Mouse (Mus musculus): Measurements from ENCODE around the gene Gpat3. TPM values are rescaled to one million over a fixed set of nuclear protein-coding genes. Genes with fewer than 3 reads are reported as not detected.

Gpat3 gene
- polyA plus RNA-seq, 1 experiment = 28.4 TPM

DNA sequence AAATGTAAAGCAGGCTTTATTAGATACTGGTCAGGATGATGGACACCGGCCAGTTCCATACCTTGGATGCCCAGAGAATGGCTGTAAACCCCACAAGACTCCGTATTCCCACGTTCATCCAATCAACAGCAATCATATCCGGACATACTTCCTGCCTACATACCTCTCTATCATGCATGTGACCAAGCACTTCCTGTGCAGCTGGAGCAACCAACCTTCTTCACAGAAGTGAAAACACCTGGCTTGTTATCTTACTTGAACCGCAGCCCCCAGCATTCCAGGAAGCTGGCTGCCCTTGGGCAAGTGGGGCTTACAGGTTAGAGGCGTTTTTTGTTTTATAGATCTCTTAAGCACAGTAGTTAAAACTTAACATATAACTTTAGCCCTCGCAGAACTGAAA is 22.7 kb upstream of the Gpat3 start:
- Histone ChIP-seq H3K4me3 (ENCODE audit: low read depth, low read length) (no peak overlapping the region), H3K36me3 (ENCODE audit: control insufficient read depth, insufficient read depth, low read length) (peaks cover 1% of the 10 kb centered on the region; the same call in 1 of the 2 replicates), H3K4me1 (ENCODE audit: control insufficient read depth, insufficient read depth, insufficient read length, low read length) (peaks cover 2% of the 10 kb centered on the region), H3K27me3 (ENCODE audit: control insufficient read depth, insufficient read depth, low read length) (no peaks in the 10 kb centered on the region), H3K27ac (ENCODE audit: insufficient read depth, low read depth, low read length) (no peak overlapping the region)
- TF ChIP-seq POLR2A (IDR thresholded peaks at IDR 0.05; ENCODE audit: low read depth, low read length) = no peak
- TF ChIP-seq CTCF (IDR thresholded peaks at IDR 0.05; ENCODE audit: extremely low read depth, insufficient read length, insufficient replicate concordance, low read depth, low read length) = no peak
- WGBS = 70% methylated on average over 7 of the region's 7 CpGs

DNA sequence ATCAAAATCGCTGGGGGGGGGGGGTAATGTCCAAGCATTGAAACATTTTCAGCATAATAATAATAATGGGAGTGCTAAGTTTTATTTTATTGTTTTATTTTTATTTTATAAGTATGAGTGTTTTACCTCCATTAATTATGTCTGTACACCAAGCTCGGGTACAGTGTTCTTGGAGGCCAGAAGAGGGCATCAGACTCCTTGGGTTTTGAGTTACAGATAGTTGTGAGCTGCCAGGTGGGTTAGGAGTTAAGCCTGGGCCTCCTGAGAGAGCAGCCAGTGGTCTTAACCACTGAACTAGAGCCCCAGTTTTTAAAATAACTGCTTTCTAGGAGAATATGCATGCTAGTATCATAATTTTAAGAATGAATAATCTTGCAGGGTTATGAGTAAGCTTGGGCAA is 19.5 kb upstream of the Gpat3 start:
- no peaks in the 10 kb centered on the region for H3K4me1 ChIP-seq (ENCODE audit: control insufficient read depth, insufficient read depth, insufficient read length, low read length)
- H3K27me3 ChIP-seq (ENCODE audit: control insufficient read depth, insufficient read depth, low read length) = no peaks in the 10 kb centered on the region
- TF ChIP-seq CTCF (IDR thresholded peaks at IDR 0.05; ENCODE audit: extremely low read depth, insufficient read length, insufficient replicate concordance, low read depth, low read length) = peak; percentile 48; the same call in 1 of the 2 replicates
- TF ChIP-seq POLR2A (IDR thresholded peaks at IDR 0.05; ENCODE audit: low read depth, low read length) = no peak
- H3K27ac ChIP-seq (ENCODE audit: insufficient read depth, low read depth, low read length) = no peak overlapping the region
- no peaks in the 10 kb centered on the region for H3K36me3 ChIP-seq (ENCODE audit: control insufficient read depth, insufficient read depth, low read length)
- 15% methylated on average over 2 of the region's 2 CpGs for WGBS
- H3K4me3 ChIP-seq (ENCODE audit: low read depth, low read length) = no peak overlapping the region

DNA sequence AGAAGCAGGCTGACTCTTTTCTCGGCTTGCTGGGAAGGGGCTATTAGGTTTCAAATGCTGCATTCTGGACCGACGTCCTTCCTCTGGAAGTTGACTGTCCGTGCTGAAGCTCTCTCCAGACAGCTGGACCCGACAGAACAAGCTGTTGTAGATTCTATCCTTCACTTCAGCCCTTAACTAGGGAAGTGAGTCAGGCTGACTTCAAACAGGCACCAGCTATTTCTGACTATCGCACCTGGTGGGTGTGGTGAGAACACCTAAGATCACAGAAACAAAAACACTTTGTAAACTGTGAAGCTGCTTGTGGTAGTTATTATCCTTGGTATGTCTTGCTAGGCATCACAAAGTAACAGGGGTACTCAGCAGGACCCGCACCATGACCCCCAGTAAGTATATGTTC is 19.0 kb upstream of the Gpat3 start:
- 66% methylated on average over 7 of the region's 7 CpGs for WGBS
- Histone ChIP-seq H3K27me3 (ENCODE audit: control insufficient read depth, insufficient read depth, low read length) (no peaks in the 10 kb centered on the region), H3K27ac (ENCODE audit: insufficient read depth, low read depth, low read length) (no peak overlapping the region), H3K4me3 (ENCODE audit: low read depth, low read length) (no peak overlapping the region), H3K4me1 (ENCODE audit: control insufficient read depth, insufficient read depth, insufficient read length, low read length) (no peaks in the 10 kb centered on the region), H3K36me3 (ENCODE audit: control insufficient read depth, insufficient read depth, low read length) (no peaks in the 10 kb centered on the region)
- TF ChIP-seq POLR2A (IDR thresholded peaks at IDR 0.05; ENCODE audit: low read depth, low read length) (no peak), CTCF (IDR thresholded peaks at IDR 0.05; ENCODE audit: extremely low read depth, insufficient read length, insufficient replicate concordance, low read depth, low read length) (no peak)

DNA sequence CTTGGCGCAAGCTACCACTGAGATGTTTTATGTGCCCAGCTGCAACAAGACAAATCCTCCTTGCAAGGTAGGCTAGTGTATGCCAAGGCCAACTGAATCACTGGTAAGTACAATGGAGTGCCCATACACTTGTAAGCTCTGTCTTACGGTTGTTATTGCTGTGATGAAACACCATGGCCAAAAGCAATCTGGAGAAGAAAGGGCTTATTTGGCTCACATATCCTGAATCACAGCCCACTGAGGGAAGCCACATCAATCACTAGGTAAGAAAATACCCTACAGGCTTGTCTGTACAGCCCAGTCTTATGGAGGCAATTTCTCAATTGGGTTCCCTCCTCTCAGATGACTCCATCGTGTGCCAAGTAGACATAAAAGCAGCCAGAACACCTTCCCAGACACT is 16.8 kb upstream of the Gpat3 start:
- Histone ChIP-seq H3K27ac (ENCODE audit: insufficient read depth, low read depth, low read length) (no peak overlapping the region), H3K4me1 (ENCODE audit: control insufficient read depth, insufficient read depth, insufficient read length, low read length) (no peaks in the 10 kb centered on the region), H3K4me3 (ENCODE audit: low read depth, low read length) (no peak overlapping the region), H3K36me3 (ENCODE audit: control insufficient read depth, insufficient read depth, low read length) (no peaks in the 10 kb centered on the region), H3K27me3 (ENCODE audit: control insufficient read depth, insufficient read depth, low read length) (no peaks in the 10 kb centered on the region)
- 76% methylated on average over 3 of the region's 3 CpGs for WGBS
- TF ChIP-seq CTCF (IDR thresholded peaks at IDR 0.05; ENCODE audit: extremely low read depth, insufficient read length, insufficient replicate concordance, low read depth, low read length) = no peak
- no peak for TF ChIP-seq POLR2A (IDR thresholded peaks at IDR 0.05; ENCODE audit: low read depth, low read length)

DNA sequence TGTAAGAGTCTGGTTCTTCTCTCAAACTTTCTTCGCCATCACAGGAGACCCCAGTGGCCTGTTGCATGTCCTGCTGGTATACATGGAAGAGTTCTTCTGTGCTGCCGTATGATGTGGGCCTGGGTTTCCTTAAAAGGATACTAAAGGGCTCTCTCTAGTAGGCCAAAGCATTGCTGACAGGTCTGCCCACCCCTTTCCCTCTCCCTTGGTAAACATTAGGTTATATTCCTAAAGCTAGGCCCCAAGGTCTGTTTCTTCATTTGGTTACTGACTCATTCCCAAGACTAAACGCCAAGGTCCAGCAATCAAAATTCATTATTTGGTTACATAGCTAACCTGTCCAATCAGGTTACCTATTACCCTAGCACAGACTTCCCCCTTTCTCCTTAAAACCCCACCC is 12.8 kb upstream of the Gpat3 start:
- H3K36me3 ChIP-seq (ENCODE audit: control insufficient read depth, insufficient read depth, low read length) = no peaks in the 10 kb centered on the region
- no peaks in the 10 kb centered on the region for H3K4me1 ChIP-seq (ENCODE audit: control insufficient read depth, insufficient read depth, insufficient read length, low read length)
- no peaks in the 10 kb centered on the region for H3K27me3 ChIP-seq (ENCODE audit: control insufficient read depth, insufficient read depth, low read length)
- H3K4me3 ChIP-seq (ENCODE audit: low read depth, low read length) = no peak overlapping the region
- 75% methylated on average over 3 of the region's 3 CpGs for WGBS
- TF ChIP-seq CTCF (IDR thresholded peaks at IDR 0.05; ENCODE audit: extremely low read depth, insufficient read length, insufficient replicate concordance, low read depth, low read length) = no peak
- no peak for TF ChIP-seq POLR2A (IDR thresholded peaks at IDR 0.05; ENCODE audit: low read depth, low read length)
- H3K27ac ChIP-seq (ENCODE audit: insufficient read depth, low read depth, low read length) = no peak overlapping the region

DNA sequence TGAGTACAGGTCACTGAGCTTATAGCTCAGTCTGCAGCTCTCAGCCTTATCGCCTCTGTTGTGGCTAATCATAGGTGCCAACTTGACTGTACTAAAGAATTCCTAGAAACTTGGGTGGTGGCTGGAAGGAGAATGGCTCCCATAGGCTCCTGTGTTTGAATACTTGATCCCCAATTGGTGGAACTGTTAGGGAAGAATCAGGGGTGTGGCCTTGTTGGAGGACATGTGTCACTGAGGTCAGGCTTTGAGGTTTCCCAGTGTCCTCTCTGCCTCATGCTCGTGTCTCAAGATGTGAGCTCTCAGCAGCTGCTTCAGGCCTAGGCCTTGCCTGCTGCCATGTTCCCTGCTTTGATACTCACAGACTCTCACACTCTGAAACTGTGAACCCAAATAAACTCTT is 11.7 kb upstream of the Gpat3 start:
- 88% methylated on average over 2 of the region's 2 CpGs for WGBS
- TF ChIP-seq POLR2A (IDR thresholded peaks at IDR 0.05; ENCODE audit: low read depth, low read length) = no peak
- no peak for TF ChIP-seq CTCF (IDR thresholded peaks at IDR 0.05; ENCODE audit: extremely low read depth, insufficient read length, insufficient replicate concordance, low read depth, low read length)
- no peaks in the 10 kb centered on the region for H3K36me3 ChIP-seq (ENCODE audit: control insufficient read depth, insufficient read depth, low read length)

DNA sequence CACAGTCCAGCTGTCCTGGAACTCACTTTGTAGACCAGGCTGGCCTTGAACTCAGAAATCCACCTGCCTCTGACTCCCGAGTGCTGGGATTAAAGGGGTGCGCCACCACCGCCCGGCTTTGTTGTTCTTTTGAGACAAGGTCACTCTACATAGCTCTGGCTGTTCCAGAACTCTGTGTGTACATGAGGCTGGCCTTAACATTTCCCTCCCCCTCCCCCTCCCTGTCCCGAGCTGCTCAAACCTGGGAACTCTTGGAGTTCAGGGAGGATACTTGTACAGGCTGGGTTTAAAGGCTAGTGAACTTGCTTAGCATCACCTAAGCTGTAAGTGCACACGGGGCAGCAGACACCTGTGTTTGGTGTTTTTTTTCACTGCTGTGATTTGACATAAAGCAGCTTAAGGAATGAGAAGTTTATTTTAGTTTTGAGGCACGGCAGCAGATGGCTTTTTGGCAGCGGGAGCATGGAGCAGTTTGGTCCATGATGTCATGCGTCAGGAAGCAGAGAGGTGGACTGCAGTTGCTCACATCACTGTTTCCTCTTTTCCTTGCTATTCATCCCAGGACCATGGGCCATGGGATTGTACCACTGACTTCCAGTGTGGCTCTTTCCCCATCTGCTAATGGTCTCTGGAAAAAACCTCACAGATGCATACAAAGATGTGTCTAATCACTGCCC is 9.5 kb upstream of the Gpat3 start:
- no peak for TF ChIP-seq CTCF (IDR thresholded peaks at IDR 0.05; ENCODE audit: extremely low read depth, insufficient read length, insufficient replicate concordance, low read depth, low read length)
- TF ChIP-seq POLR2A (IDR thresholded peaks at IDR 0.05; ENCODE audit: low read depth, low read length) = no peak
- no peak overlapping the region for H3K27ac ChIP-seq (ENCODE audit: insufficient read depth, low read depth, low read length)
- H3K27me3 ChIP-seq (ENCODE audit: control insufficient read depth, insufficient read depth, low read length) = no peaks in the 10 kb centered on the region
- 61% methylated on average over 9 of the region's 9 CpGs for WGBS
- no peaks in the 10 kb centered on the region for H3K36me3 ChIP-seq (ENCODE audit: control insufficient read depth, insufficient read depth, low read length)
- no peak overlapping the region for H3K4me3 ChIP-seq (ENCODE audit: low read depth, low read length)
- no peaks in the 10 kb centered on the region for H3K4me1 ChIP-seq (ENCODE audit: control insufficient read depth, insufficient read depth, insufficient read length, low read length)

More for the DNA sequence above, 11.7 kb upstream of the Gpat3 start:
- H3K4me3 ChIP-seq (ENCODE audit: low read depth, low read length) = no peak overlapping the region
- no peaks in the 10 kb centered on the region for H3K4me1 ChIP-seq (ENCODE audit: control insufficient read depth, insufficient read depth, insufficient read length, low read length)
- H3K27ac ChIP-seq (ENCODE audit: insufficient read depth, low read depth, low read length) = no peak overlapping the region
- H3K27me3 ChIP-seq (ENCODE audit: control insufficient read depth, insufficient read depth, low read length) = no peaks in the 10 kb centered on the region
